Mouse (Mus musculus): Measurements from ENCODE around the gene Nipsnap2. TPM values are rescaled to one million over a fixed set of nuclear protein-coding genes. Genes with fewer than 3 reads are reported as not detected.
"Not testable (repeated sequence)": the region's sequence is repeated elsewhere in the genome, so short reads cannot be mapped to it uniquely, and the experiment has no call there.

The Nipsnap2 gene
- total RNA-seq (2015; ENCODE audit: low replicate concordance): 7.9 and 12.3 TPM in 2 replicates
- total RNA-seq (2017; ENCODE audit: low replicate concordance): 5.4 and 9.5 TPM in 2 replicates

- peak; percentile 80 for ATAC-seq (replicated peaks; ENCODE audit: low FRiP score, poor library complexity, severe bottlenecking)
These were observed at the start of gene Nipsnap2 for GRCm38 (mm10) chr5:129724834-129725773. Gene Nipsnap2, plus strand, starts transcription at chr5:129725063.

GRCm38 (mm10) chr5:129685141-129685540, 39.7 kb upstream of the Nipsnap2 start:
- not testable (repeated sequence) for ATAC-seq (replicated peaks; ENCODE audit: low FRiP score, poor library complexity, severe bottlenecking)

- ATAC-seq (replicated peaks; ENCODE audit: low FRiP score, poor library complexity, severe bottlenecking): no peak
These were observed 37.2 kb upstream of the Nipsnap2 start for GRCm38 (mm10) chr5:129687621-129688020.

- no peak for ATAC-seq (replicated peaks; ENCODE audit: low FRiP score, poor library complexity, severe bottlenecking)
These were observed 34.3 kb upstream of the Nipsnap2 start for GRCm38 (mm10) chr5:129690528-129690927.

GRCm38 (mm10) chr5:129700506-129700905, 24.4 kb upstream of the Nipsnap2 start:
- no peak for ATAC-seq (replicated peaks; ENCODE audit: low FRiP score, poor library complexity, severe bottlenecking)

GRCm38 (mm10) chr5:129701706-129702105, 23.2 kb upstream of the Nipsnap2 start:
- no peak for ATAC-seq (replicated peaks; ENCODE audit: low FRiP score, poor library complexity, severe bottlenecking)

- no peak for ATAC-seq (replicated peaks; ENCODE audit: low FRiP score, poor library complexity, severe bottlenecking)
These were observed 21.5 kb upstream of the Nipsnap2 start for GRCm38 (mm10) chr5:129703368-129703767.

GRCm38 (mm10) chr5:129708412-129708811, 16.5 kb upstream of the Nipsnap2 start, which contains the start of gene Sept14:
Gene Sept14, minus strand, starts transcription at chr5:129708512.
- no peak for ATAC-seq (replicated peaks; ENCODE audit: low FRiP score, poor library complexity, severe bottlenecking)

GRCm38 (mm10) chr5:129715326-129715861, 9.5 kb upstream of the Nipsnap2 start, which contains the start of gene Mrps17:
Gene Mrps17, plus strand, starts transcription at chr5:129715497.
- ATAC-seq (replicated peaks; ENCODE audit: low FRiP score, poor library complexity, severe bottlenecking): peak; percentile 99

- ATAC-seq (replicated peaks; ENCODE audit: low FRiP score, poor library complexity, severe bottlenecking): no peak
These were observed 7.8 kb upstream of the Nipsnap2 start for GRCm38 (mm10) chr5:129717016-129717415.

GRCm38 (mm10) chr5:129720176-129720575, 4.7 kb upstream of the Nipsnap2 start:
- no peak for ATAC-seq (replicated peaks; ENCODE audit: low FRiP score, poor library complexity, severe bottlenecking)

GRCm38 (mm10) chr5:129724268-129724667, 595 bp upstream of the Nipsnap2 start:
- peak; percentile 28 for ATAC-seq (replicated peaks; ENCODE audit: low FRiP score, poor library complexity, severe bottlenecking)

- ATAC-seq (replicated peaks; ENCODE audit: low FRiP score, poor library complexity, severe bottlenecking): no peak
These were observed 1.0 kb downstream of the Nipsnap2 start for GRCm38 (mm10) chr5:129725774-129726392.

- no peak for ATAC-seq (replicated peaks; ENCODE audit: low FRiP score, poor library complexity, severe bottlenecking)
These were observed 1.9 kb downstream of the Nipsnap2 start for GRCm38 (mm10) chr5:129726784-129727183.

- ATAC-seq (replicated peaks; ENCODE audit: low FRiP score, poor library complexity, severe bottlenecking): no peak
These were observed 4.4 kb downstream of the Nipsnap2 start for GRCm38 (mm10) chr5:129729286-129729685.

GRCm38 (mm10) chr5:129730344-129730743, 5.5 kb downstream of the Nipsnap2 start:
- ATAC-seq (replicated peaks; ENCODE audit: low FRiP score, poor library complexity, severe bottlenecking): 0 out of 2 replicates have a peak, but pooled peaks have one; percentile 46

GRCm38 (mm10) chr5:129731021-129731420, 6.2 kb downstream of the Nipsnap2 start:
- no peak for ATAC-seq (replicated peaks; ENCODE audit: low FRiP score, poor library complexity, severe bottlenecking)

GRCm38 (mm10) chr5:129740976-129741375, 16.1 kb downstream of the Nipsnap2 start:
- ATAC-seq (replicated peaks; ENCODE audit: low FRiP score, poor library complexity, severe bottlenecking): peak; percentile 63; the same call in 1 of the 2 replicates

GRCm38 (mm10) chr5:129742903-129743488, 18.1 kb downstream of the Nipsnap2 start:
- ATAC-seq (replicated peaks; ENCODE audit: low FRiP score, poor library complexity, severe bottlenecking): no peak

- ATAC-seq (replicated peaks; ENCODE audit: low FRiP score, poor library complexity, severe bottlenecking): no peak
These were observed 19.2 kb downstream of the Nipsnap2 start for GRCm38 (mm10) chr5:129744050-129744449.
